Mouse (Mus musculus) kidney, embryonic 16.5 days (tissue): ENCODE data around the gene Gm17482. TPM values are rescaled to one million over a fixed set of nuclear protein-coding genes. Genes with fewer than 3 reads are reported as not detected.
A peak's percentile ranks its signal among the peaks of the same experiment; 100 is the strongest.
"Not testable (repeated sequence)": the region's sequence is repeated elsewhere in the genome, so short reads cannot be mapped to it uniquely, and the experiment has no call there.

ENCODE experiments used
- ATAC-seq: fragments of 200-750 bp; cut with Nextera tagmentation; 2 replicates; pipeline ENCODE4 v1.8.0; 2017; ENCODE audit warnings: moderate TSS enrichment; ENCODE audit not compliant: low FRiP score, low TSS enrichment
- H3K27ac ChIP-seq: fragments of 300-500 bp; sonication (generic); 2 replicates; pipeline ENCODE4 v1.5.1; 2014; ENCODE audit warnings: low read length
- H3K27me3 ChIP-seq: fragments of 300-500 bp; sonication (generic); 2 replicates; pipeline ENCODE4 v1.6.1; 2014; ENCODE audit warnings: low read length, control low read depth, mixed read lengths; ENCODE audit not compliant: insufficient read depth
- H3K36me3 ChIP-seq: fragments of 300-500 bp; sonication (generic); 2 replicates; pipeline ENCODE4 v1.6.1; 2014; ENCODE audit warnings: low read length, control low read depth, mixed read lengths; ENCODE audit not compliant: insufficient read depth
- H3K4me1 ChIP-seq: fragments of 300-500 bp; sonication (generic); 2 replicates; pipeline ENCODE4 v1.6.1; 2014; ENCODE audit warnings: low read length, control low read depth, mixed read lengths; ENCODE audit not compliant: insufficient read depth
- H3K4me2 ChIP-seq: fragments of 300-500 bp; sonication (generic); replicated peaks from 2 replicates; pipeline ENCODE4 v1.6.1; 2014; ENCODE audit warnings: low read depth, low read length
- H3K4me3 ChIP-seq: fragments of 300-500 bp; sonication (generic); 2 replicates; pipeline ENCODE4 v1.5.1; 2014; ENCODE audit warnings: mild to moderate bottlenecking, low read length
- H3K9ac ChIP-seq: fragments of 300-500 bp; sonication (generic); replicated peaks from 2 replicates; pipeline ENCODE4 v1.6.1; 2014; ENCODE audit warnings: low read length
- H3K9me3 ChIP-seq: fragments of 300-500 bp; sonication (generic); 2 replicates; pipeline ENCODE4 v1.6.1; 2016; ENCODE audit warnings: low read length, control low read depth
- WGBS: fragments of 180-500 bp; shearing (Covaris S2); extraction: QIAGEN DNeasy Blood & Tissue Kit; methylation state at CpG from one replicate; pipeline ENCODE4 v1.1.7; 2014; 5-methylcytosine and 5-hydroxymethylcytosine counted together
- polyA plus RNA-seq: library from polyadenylated mRNA; unstranded; fragments of >200 nt; fragmentation: Nextera tagmentation; extraction: Ambion mirVana; gene quantifications from 2 replicates; pipeline ENCODE4 v1.2.1, GENCODE M21; 2015

The Gm17482 gene
- polyA plus RNA-seq, 1 experiment from 2014 or later, result not detected

GRCm38 (mm10) chr6:115221215-115221641, 5.9 kb upstream of the Gm17482 start:
- no peaks in the 10 kb centered on the region for H3K4me1 ChIP-seq
- H3K9me3 ChIP-seq, result no peaks in the 10 kb centered on the region
- 79% methylated on average over 8 of the region's 8 CpGs for WGBS
- ATAC-seq, result no peak
- H3K27ac ChIP-seq, result no peak overlapping the region
- no peak overlapping the region for H3K4me2 ChIP-seq
- H3K4me3 ChIP-seq, result no peak overlapping the region
- H3K27me3 ChIP-seq, result no peaks in the 10 kb centered on the region
- H3K9ac ChIP-seq, result no peak overlapping the region
- no peaks in the 10 kb centered on the region for H3K36me3 ChIP-seq

- ATAC-seq, result no peak
- H3K9ac ChIP-seq, result no peak overlapping the region
Observed at GRCm38 (mm10) chr6:115225519-115225918, 1.6 kb upstream of the Gm17482 start.

GRCm38 (mm10) chr6:115227529-115227928, 386 bp downstream of the Gm17482 start:
- ATAC-seq, result no peak

More at GRCm38 (mm10) chr6:115225519-115225918, 1.6 kb upstream of the Gm17482 start:
- Histone ChIP-seq H3K36me3 (no peaks in the 10 kb centered on the region), H3K4me2 (no peak overlapping the region), H3K4me1 (no peaks in the 10 kb centered on the region), H3K4me3 (no peak overlapping the region), H3K9me3 (no peaks in the 10 kb centered on the region), H3K27me3 (no peaks in the 10 kb centered on the region), H3K27ac (no peak overlapping the region)
- WGBS, result 62% methylated on average over 3 of the region's 3 CpGs

GRCm38 (mm10) chr6:115230557-115230956, 3.4 kb downstream of the Gm17482 start:
- no peaks in the 10 kb centered on the region for H3K36me3 ChIP-seq
- no peaks in the 10 kb centered on the region for H3K4me1 ChIP-seq
- ATAC-seq, result no peak
- WGBS, result 53% methylated on average over 3 of the region's 3 CpGs
- H3K9me3 ChIP-seq, result no peaks in the 10 kb centered on the region
- no peak overlapping the region for H3K27ac ChIP-seq
- H3K9ac ChIP-seq, result no peak overlapping the region
- H3K27me3 ChIP-seq, result no peaks in the 10 kb centered on the region
- H3K4me2 ChIP-seq, result no peak overlapping the region
- H3K4me3 ChIP-seq, result no peak overlapping the region

More at GRCm38 (mm10) chr6:115227529-115227928, 386 bp downstream of the Gm17482 start:
- H3K9me3 ChIP-seq, result no peaks in the 10 kb centered on the region
- H3K36me3 ChIP-seq, result no peaks in the 10 kb centered on the region
- no peak overlapping the region for H3K9ac ChIP-seq
- no peak overlapping the region for H3K4me2 ChIP-seq
- H3K27me3 ChIP-seq, result no peaks in the 10 kb centered on the region
- H3K27ac ChIP-seq, result no peak overlapping the region
- H3K4me1 ChIP-seq, result no peaks in the 10 kb centered on the region
- no peak overlapping the region for H3K4me3 ChIP-seq
- 7% methylated on average over 2 of the region's 2 CpGs for WGBS

GRCm38 (mm10) chr6:115231836-115232235, 4.7 kb downstream of the Gm17482 start:
- Histone ChIP-seq H3K27me3 (no peaks in the 10 kb centered on the region), H3K36me3 (no peaks in the 10 kb centered on the region), H3K9me3 (no peaks in the 10 kb centered on the region), H3K4me1 (no peaks in the 10 kb centered on the region), H3K9ac (no peak overlapping the region), H3K27ac (no peak overlapping the region), H3K4me3 (no peak overlapping the region), H3K4me2 (no peak overlapping the region)
- 63% methylated on average over 4 of the region's 4 CpGs for WGBS
- no peak for ATAC-seq

GRCm38 (mm10) chr6:115232562-115232961, 5.4 kb downstream of the Gm17482 start:
- Histone ChIP-seq H3K36me3 (no peaks in the 10 kb centered on the region), H3K4me3 (no peak overlapping the region), H3K9ac (no peak overlapping the region), H3K9me3 (no peaks in the 10 kb centered on the region), H3K27me3 (no peaks in the 10 kb centered on the region), H3K27ac (no peak overlapping the region), H3K4me2 (no peak overlapping the region), H3K4me1 (no peaks in the 10 kb centered on the region)
- 82% methylated on average over 1 of the region's 1 CpGs for WGBS
- no peak for ATAC-seq

- no peak overlapping the region for H3K9ac ChIP-seq
- H3K36me3 ChIP-seq, result no peaks in the 10 kb centered on the region
- no peaks in the 10 kb centered on the region; the same call in 1 of the 2 replicates for H3K4me1 ChIP-seq
- 87% methylated on average over 9 of the region's 9 CpGs for WGBS
- no peak overlapping the region for H3K27ac ChIP-seq
- H3K27me3 ChIP-seq, result no peaks in the 10 kb centered on the region
- no peak overlapping the region for H3K4me3 ChIP-seq
- no peak overlapping the region for H3K4me2 ChIP-seq
- no peaks in the 10 kb centered on the region for H3K9me3 ChIP-seq
- no peak for ATAC-seq
Observed at GRCm38 (mm10) chr6:115238031-115239027, 11.2 kb downstream of the Gm17482 start.

- H3K9me3 ChIP-seq, result no peaks in the 10 kb centered on the region
- no peaks in the 10 kb centered on the region for H3K27me3 ChIP-seq
- H3K4me1 ChIP-seq, result no peaks in the 10 kb centered on the region; the same call in 1 of the 2 replicates
- H3K27ac ChIP-seq, result no peak overlapping the region
- H3K9ac ChIP-seq, result no peak overlapping the region
- H3K4me2 ChIP-seq, result no peak overlapping the region
- 79% methylated on average over 7 of the region's 7 CpGs for WGBS
- no peak for ATAC-seq
- no peak overlapping the region for H3K4me3 ChIP-seq
- H3K36me3 ChIP-seq, result no peaks in the 10 kb centered on the region
Observed at GRCm38 (mm10) chr6:115239335-115239734, 12.2 kb downstream of the Gm17482 start.

GRCm38 (mm10) chr6:115240431-115240830, 13.3 kb downstream of the Gm17482 start:
- 0 out of 2 replicates have a peak overlapping the region, but pooled peaks have one; percentile 32 for H3K27ac ChIP-seq
- WGBS, result 26% methylated on average over 2 of the region's 2 CpGs
- not testable (repeated sequence) for H3K4me1 ChIP-seq, H3K4me2 ChIP-seq, H3K9me3 ChIP-seq, H3K36me3 ChIP-seq, H3K27me3 ChIP-seq, ATAC-seq, H3K4me3 ChIP-seq, H3K9ac ChIP-seq

GRCm38 (mm10) chr6:115241131-115241699, 14.1 kb downstream of the Gm17482 start:
- H3K4me2 ChIP-seq, result no peak overlapping the region
- no peak overlapping the region for H3K4me3 ChIP-seq
- 62% methylated on average over 3 of the region's 3 CpGs for WGBS
- H3K9me3 ChIP-seq, result no peaks in the 10 kb centered on the region
- H3K27ac ChIP-seq, result no peak overlapping the region
- no peak for ATAC-seq
- no peaks in the 10 kb centered on the region for H3K27me3 ChIP-seq
- H3K9ac ChIP-seq, result no peak overlapping the region
- no peaks in the 10 kb centered on the region for H3K36me3 ChIP-seq
- H3K4me1 ChIP-seq, result no peaks in the 10 kb centered on the region; the same call in 1 of the 2 replicates
